Mouse (Mus musculus) heart, embryonic 13.5 days (tissue): Measurements from ENCODE around the gene Hdac7. TPM values are rescaled to one million over a fixed set of nuclear protein-coding genes. Genes with fewer than 3 reads are reported as not detected.

ENCODE experiments used
- ATAC-seq: fragments of 200-750 bp; cut with Nextera tagmentation; 2 replicates; pipeline ENCODE4 v1.8.0; 2017; ENCODE audit warnings: moderate TSS enrichment; ENCODE audit not compliant: insufficient number of reproducible peaks, low FRiP score, low TSS enrichment; ENCODE audit errors: extremely low read depth
- H3K27ac ChIP-seq: fragments of 300-500 bp; sonication (generic); replicated peaks from 2 replicates; pipeline ENCODE4 v1.5.1; 2015; ENCODE audit warnings: moderate library complexity, mild to moderate bottlenecking, inconsistent platforms
- H3K27me3 ChIP-seq: fragments of 300-500 bp; sonication (generic); replicated peaks from 2 replicates; pipeline ENCODE4 v1.6.1; 2015; ENCODE audit warnings: mild to moderate bottlenecking, inconsistent platforms
- H3K36me3 ChIP-seq: fragments of 300-500 bp; sonication (generic); 2 replicates; pipeline ENCODE4 v1.6.1; 2015; ENCODE audit warnings: mild to moderate bottlenecking, inconsistent platforms
- H3K4me1 ChIP-seq: fragments of 300-500 bp; sonication (generic); 2 replicates; pipeline ENCODE4 v1.6.1; 2015; ENCODE audit warnings: inconsistent platforms
- H3K4me2 ChIP-seq: fragments of 300-500 bp; sonication (generic); 2 replicates; pipeline ENCODE4 v1.6.1; 2015; ENCODE audit warnings: inconsistent platforms, mild to moderate bottlenecking, moderate library complexity
- H3K4me3 ChIP-seq: fragments of 300-500 bp; sonication (generic); 2 replicates; pipeline ENCODE4 v1.5.1; 2015; ENCODE audit warnings: moderate library complexity, mild to moderate bottlenecking, inconsistent platforms
- H3K9ac ChIP-seq: fragments of 300-500 bp; sonication (generic); 2 replicates; pipeline ENCODE4 v1.6.1; 2015; ENCODE audit warnings: inconsistent platforms, mild to moderate bottlenecking, moderate library complexity
- H3K9me3 ChIP-seq: fragments of 300-500 bp; sonication (generic); 2 replicates; pipeline ENCODE4 v1.6.1; 2016; ENCODE audit warnings: inconsistent platforms
- WGBS: fragments of 180-500 bp; shearing (Covaris S2); methylation state at CpG from one replicate; pipeline ENCODE4 v1.1.7; 2015; ENCODE audit warnings: mixed read lengths; 5-methylcytosine and 5-hydroxymethylcytosine counted together
- polyA plus RNA-seq: library from polyadenylated mRNA; unstranded; fragments of >200 nt; fragmentation: Nextera tagmentation; extraction: Ambion mirVana; gene quantifications from 2 replicates; pipeline ENCODE4 v1.2.1, GENCODE M21; 2015

The Hdac7 gene
- polyA plus RNA-seq, 1 experiment from 2014 or later = 23.4 TPM

DNA sequence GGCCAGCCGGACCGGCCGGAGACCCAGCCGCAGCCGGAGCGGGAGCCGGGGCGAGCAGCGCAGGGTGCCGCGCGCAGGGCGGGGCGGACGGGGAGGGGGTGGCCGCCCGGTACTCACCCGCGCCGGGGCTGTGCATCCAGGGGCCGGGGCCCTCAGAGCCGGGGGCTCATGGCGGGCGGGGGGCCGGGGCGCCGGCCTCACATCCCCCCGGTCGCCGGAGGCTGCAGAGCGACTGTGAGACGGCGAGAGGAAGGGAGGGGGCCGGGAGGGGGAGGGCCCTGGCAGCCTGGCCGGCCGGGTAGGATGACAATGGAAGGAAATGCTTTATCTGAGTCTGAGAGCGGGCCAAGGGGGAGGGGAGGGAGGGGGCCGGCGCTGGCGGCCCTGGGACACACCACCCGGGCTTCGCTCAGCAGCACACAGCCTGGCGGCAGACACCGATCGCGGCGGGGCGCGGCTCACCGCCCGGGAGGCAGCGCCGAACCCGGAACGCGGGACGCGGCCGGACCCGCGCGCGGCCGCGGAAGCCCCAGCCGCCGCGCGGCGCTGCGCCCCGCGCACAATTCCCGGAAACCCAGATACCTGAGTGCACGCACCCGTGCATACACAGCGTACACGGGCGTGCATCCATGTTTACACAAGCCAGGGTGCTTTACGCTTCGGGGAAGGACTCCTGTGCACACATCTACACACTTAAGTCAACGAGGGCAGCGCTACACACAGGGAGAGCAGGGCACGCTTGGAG lies 12.9 kb downstream of the Hdac7 start:
- peak overlapping the region; percentile 84 for H3K4me2 ChIP-seq
- H3K27ac ChIP-seq = peak overlapping the region; percentile 98
- under 1% methylated on average over 59 of the region's 84 CpGs for WGBS
- H3K4me1 ChIP-seq = peaks cover 62% of the 10 kb centered on the region
- peak; percentile 66 for ATAC-seq
- no peaks in the 10 kb centered on the region for H3K9me3 ChIP-seq
- peak overlapping the region; percentile 100 for H3K9ac ChIP-seq
- H3K27me3 ChIP-seq = peaks cover 3% of the 10 kb centered on the region; the same call in 1 of the 2 replicates
- peak overlapping the region; percentile 88 for H3K4me3 ChIP-seq
- H3K36me3 ChIP-seq = 0 out of 2 replicates have a peak, but pooled peaks cover 5% of the 10 kb centered on the region

DNA sequence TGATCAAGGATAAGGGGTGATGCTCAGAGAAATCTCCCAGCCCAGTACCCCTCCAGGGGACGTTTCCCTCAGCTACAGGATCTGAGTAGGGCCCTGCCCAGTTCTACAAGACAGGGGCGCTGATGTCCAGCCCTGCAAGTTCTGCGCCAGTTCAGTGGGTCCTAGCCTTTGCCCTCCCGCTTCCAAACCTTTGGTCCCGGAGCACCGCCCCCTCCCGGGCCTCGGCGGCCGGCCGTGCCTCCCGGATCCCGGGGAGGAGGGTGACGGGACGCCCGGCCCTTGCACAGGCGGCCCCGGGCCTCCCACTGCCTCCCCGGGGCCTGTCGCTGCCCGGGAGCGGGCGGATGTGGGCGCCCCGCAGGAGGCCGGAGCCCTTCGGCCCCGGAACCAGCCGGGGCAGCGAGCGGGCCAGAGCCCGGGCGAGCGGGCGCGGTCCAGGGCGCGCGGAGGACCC lies 13.5 kb downstream of the Hdac7 start:
- Histone ChIP-seq H3K4me1 (peaks cover 64% of the 10 kb centered on the region), H3K9ac (peak overlapping the region; percentile 100), H3K36me3 (0 out of 2 replicates have a peak, but pooled peaks cover 10% of the 10 kb centered on the region), H3K27me3 (peaks cover 3% of the 10 kb centered on the region; the same call in 1 of the 2 replicates), H3K27ac (peak overlapping the region; percentile 98), H3K9me3 (no peaks in the 10 kb centered on the region), H3K4me2 (peak overlapping the region; percentile 84), H3K4me3 (peak overlapping the region; percentile 88)
- ATAC-seq = peak; percentile 4; the same call in 1 of the 2 replicates
- WGBS = under 1% methylated on average over 35 of the region's 39 CpGs

DNA sequence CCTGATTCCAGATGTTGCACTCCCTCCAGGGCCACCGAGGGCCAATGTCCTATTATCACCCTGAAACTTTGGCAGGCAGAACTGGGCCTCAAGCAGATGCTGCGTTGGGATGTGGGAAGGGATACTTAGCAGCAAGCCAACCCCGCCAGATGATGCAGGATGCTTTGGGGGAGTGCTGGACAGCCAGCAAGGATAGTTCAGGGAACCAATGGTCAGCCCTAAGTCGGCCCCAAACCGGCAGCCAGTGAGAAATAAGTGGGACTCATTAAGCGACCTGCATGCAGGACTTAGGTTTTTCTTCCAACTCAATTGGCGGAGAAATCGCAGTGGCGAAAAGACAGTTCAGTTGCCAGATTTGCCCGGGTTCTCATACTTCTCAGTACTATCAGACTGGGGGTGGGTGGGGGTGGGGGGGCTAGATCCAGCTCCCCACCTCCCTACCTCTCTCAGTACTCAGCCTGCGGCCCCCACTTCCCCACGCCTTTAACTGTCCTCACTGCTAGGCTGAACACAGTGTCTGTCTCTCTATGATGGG lies 14.0 kb downstream of the Hdac7 start:
- ATAC-seq = no peak

DNA sequence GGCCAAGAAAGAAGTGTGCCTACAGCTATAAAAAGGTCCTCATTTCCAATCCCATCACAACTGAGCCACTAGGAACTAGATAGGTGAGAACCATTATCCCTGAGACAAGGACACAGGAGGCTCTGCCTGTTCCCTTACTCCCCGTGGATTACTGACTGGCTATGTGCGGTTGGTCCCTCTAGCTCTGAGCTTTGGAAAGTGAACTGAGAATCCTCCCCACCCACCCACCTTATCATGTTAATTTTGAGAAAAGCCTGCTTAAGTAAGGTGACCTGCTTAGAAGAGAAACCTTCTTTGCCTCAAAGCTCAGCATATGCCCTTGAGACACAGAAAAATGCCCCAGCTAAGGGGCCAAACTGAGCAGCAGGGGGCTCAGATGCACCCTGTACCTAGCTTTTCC lies 14.9 kb downstream of the Hdac7 start:
- Histone ChIP-seq H3K27ac (peak overlapping the region; percentile 98), H3K4me2 (peak overlapping the region; percentile 84), H3K4me1 (peaks cover 77% of the 10 kb centered on the region), H3K9ac (peak overlapping the region; percentile 100), H3K27me3 (peaks cover 3% of the 10 kb centered on the region; the same call in 1 of the 2 replicates), H3K4me3 (peak overlapping the region; percentile 88), H3K9me3 (no peaks in the 10 kb centered on the region), H3K36me3 (0 out of 2 replicates have a peak, but pooled peaks cover 10% of the 10 kb centered on the region)
- no peak for ATAC-seq
- 59% methylated on average over 2 of the region's 2 CpGs for WGBS

More for the DNA sequence above, 14.0 kb downstream of the Hdac7 start:
- Histone ChIP-seq H3K27ac (peak overlapping the region; percentile 98), H3K4me3 (peak overlapping the region; percentile 88), H3K36me3 (0 out of 2 replicates have a peak, but pooled peaks cover 10% of the 10 kb centered on the region), H3K9ac (peak overlapping the region; percentile 100), H3K9me3 (no peaks in the 10 kb centered on the region), H3K4me1 (peaks cover 68% of the 10 kb centered on the region), H3K27me3 (peaks cover 3% of the 10 kb centered on the region; the same call in 1 of the 2 replicates), H3K4me2 (peak overlapping the region; percentile 84)
- WGBS = 19% methylated on average over 12 of the region's 12 CpGs

DNA sequence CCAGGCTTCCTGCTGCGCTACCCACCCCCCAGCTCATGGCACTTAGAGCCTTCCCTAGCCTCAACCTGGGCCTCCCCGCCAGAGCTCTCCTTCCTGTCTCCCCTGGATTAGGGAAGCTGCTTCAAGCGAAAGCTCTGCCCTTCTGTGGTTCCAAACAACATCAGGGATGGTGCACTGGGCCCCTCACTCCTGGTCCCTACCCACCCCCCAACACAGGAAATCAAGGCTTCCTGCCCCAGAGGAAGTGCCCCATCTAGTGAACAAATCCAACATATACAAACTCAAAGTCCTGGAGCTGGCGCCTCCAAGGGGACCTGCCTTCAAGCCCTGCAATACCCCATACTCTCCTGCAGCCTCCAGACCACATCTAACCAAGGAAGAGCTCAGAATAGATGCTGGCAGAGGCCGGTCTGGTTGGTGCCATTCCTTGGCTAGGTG lies 15.4 kb downstream of the Hdac7 start:
- Histone ChIP-seq H3K4me2 (peak overlapping the region; percentile 84), H3K4me3 (peak overlapping the region; percentile 88), H3K9me3 (no peaks in the 10 kb centered on the region), H3K36me3 (peaks cover 15% of the 10 kb centered on the region; the same call in 1 of the 2 replicates), H3K27me3 (peaks cover 3% of the 10 kb centered on the region; the same call in 1 of the 2 replicates), H3K9ac (peak overlapping the region; percentile 100), H3K27ac (peak overlapping the region; percentile 98), H3K4me1 (peaks cover 82% of the 10 kb centered on the region)
- 50% methylated on average over 5 of the region's 5 CpGs for WGBS
- 0 out of 2 replicates have a peak, but pooled peaks have one; percentile 3 for ATAC-seq

DNA sequence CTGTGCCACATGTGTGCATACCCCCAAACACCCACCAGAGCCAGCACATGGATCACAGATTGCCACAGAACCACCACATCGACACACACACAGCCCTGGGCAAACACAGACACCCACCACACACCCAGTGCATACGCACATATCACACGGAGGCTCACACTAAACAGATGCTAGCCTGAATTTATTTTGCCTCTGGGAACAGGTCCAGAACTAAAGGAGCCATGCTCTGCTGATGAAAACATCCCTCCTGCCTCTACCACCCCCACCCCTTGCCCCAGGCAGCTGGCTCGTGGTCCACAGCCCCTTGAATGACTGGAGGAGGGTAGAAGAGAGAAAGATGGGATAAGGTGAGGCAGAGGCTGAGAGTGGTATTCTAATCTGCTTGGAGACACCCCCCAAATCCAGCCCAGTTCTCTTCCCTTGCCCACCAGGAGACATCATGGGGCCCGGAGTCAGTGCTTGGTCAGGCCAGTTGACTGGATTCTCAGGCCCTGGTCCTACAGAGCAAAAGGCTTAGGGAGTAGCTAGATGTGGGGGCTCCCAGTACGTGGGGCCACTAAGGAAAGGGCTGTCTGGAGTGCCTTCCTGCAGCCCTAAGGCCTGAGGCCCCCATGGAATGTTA lies 16.0 kb downstream of the Hdac7 start:
- Histone ChIP-seq H3K4me2 (peak overlapping the region; percentile 84), H3K4me1 (peaks cover 88% of the 10 kb centered on the region), H3K27me3 (no peaks in the 10 kb centered on the region; the same call in 1 of the 2 replicates), H3K9me3 (no peaks in the 10 kb centered on the region), H3K4me3 (peak overlapping the region; percentile 88), H3K36me3 (peaks cover 18% of the 10 kb centered on the region; the same call in 1 of the 2 replicates), H3K9ac (peak overlapping the region; percentile 100), H3K27ac (peak overlapping the region; percentile 98)
- no peak for ATAC-seq
- WGBS = 52% methylated on average over 6 of the region's 6 CpGs

DNA sequence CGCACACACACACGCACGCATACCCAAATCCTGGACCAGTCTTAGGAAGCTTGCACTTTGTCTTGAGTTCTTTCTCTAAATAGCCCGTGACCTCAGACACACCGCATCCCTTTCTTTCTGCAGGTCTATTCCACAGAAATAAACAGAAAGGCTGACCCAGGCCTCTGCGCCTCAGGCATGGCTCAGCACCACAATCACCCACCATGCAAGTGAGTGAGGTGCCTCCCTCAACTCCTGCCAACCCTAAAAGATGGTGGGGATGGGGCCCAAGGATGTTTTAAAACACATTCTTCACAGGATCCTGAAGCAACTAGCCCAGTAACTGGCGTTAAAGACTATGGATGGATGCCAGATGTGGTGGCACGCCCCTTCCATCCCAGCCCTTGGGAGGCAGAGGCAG lies 16.9 kb downstream of the Hdac7 start:
- Histone ChIP-seq H3K4me1 (peaks cover 88% of the 10 kb centered on the region), H3K27me3 (no peaks in the 10 kb centered on the region), H3K27ac (0 out of 2 replicates have a peak overlapping the region, but pooled peaks have one; percentile 12), H3K4me2 (peak overlapping the region; percentile 18; the same call in 1 of the 2 replicates), H3K9me3 (no peaks in the 10 kb centered on the region), H3K36me3 (peaks cover 18% of the 10 kb centered on the region; the same call in 1 of the 2 replicates), H3K9ac (peak overlapping the region; percentile 25; the same call in 1 of the 2 replicates), H3K4me3 (no peak overlapping the region)
- WGBS = 74% methylated on average over 8 of the region's 8 CpGs
- ATAC-seq = no peak

DNA sequence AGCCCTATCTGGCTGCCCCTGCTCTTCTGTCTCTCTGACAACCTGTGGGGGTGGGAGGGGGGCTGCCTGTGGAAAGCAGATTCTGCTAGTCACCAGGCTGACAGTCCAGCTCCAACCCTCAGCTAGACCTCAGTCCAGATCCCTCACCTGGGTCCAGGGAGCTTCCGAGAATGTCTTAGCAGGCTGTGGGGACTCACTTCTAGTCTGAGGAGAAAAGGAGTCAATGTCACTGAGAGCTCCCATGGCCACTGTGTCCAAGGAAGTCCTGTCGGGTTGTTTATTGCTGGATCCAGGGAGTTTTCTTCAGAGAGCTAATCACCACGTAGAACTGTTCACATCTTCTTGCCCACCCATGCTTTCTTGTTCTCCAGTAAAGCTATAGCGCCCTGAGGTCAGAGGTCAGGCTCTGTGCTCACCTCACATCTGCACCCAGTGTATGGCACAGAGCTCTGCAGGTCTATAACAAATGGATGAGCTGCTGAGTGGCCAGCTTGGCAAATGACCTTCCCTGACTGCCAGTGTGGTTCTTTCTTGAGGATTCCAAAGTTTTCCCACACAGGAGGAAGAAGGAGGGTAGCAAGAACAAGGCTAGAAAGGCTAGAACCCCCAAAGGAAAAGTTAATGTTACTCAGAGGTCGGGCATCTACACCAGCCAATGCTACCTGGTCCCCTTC lies 17.6 kb downstream of the Hdac7 start:
- ATAC-seq = no peak
- Histone ChIP-seq H3K9ac (peak overlapping the region; percentile 77; the same call in 1 of the 2 replicates), H3K4me2 (peak overlapping the region; percentile 69), H3K36me3 (peaks cover 18% of the 10 kb centered on the region; the same call in 1 of the 2 replicates), H3K9me3 (no peaks in the 10 kb centered on the region), H3K27me3 (no peaks in the 10 kb centered on the region), H3K27ac (peak overlapping the region; percentile 80), H3K4me1 (peaks cover 88% of the 10 kb centered on the region), H3K4me3 (no peak overlapping the region)
- WGBS = 61% methylated on average over 5 of the region's 5 CpGs

DNA sequence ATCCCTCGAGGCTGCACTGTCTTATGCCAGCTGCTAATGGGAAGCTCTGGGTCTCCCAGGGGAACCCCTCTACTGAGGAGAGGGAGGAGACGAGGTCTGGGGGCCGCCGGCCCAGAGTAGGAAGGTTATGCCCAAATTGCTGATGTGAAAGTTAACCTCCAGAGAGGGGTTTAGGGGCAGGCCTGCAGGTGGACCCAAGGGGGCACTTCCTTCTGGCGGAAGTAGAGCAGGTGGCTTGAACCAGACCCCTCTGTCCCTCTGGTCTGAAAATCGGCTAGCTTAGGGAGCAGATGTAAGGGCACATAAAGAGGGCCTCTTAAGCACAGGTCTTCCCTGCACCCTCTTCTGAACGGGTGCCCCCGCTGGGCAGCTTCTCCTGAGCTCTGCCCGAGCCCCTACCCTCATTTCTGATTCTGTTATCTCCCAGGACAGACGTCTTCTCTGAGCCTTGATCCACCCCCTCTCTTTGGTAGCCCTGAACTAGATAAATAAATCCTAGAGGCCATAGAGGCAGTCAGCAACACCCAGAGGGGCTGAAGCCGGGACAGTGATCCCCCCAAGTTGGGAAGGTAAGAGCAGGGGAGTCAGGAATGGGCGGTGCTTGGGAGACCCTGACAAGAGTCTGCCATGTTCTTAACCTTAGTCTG lies 18.2 kb downstream of the Hdac7 start:
- 38% methylated on average over 12 of the region's 12 CpGs for WGBS
- peak overlapping the region; percentile 77 for H3K9ac ChIP-seq
- peak overlapping the region; percentile 42 for H3K4me3 ChIP-seq
- no peaks in the 10 kb centered on the region for H3K9me3 ChIP-seq
- no peak for ATAC-seq
- peak overlapping the region; percentile 69 for H3K4me2 ChIP-seq
- H3K4me1 ChIP-seq = peaks cover 94% of the 10 kb centered on the region
- H3K36me3 ChIP-seq = peaks cover 18% of the 10 kb centered on the region; the same call in 1 of the 2 replicates
- no peaks in the 10 kb centered on the region for H3K27me3 ChIP-seq
- peak overlapping the region; percentile 80 for H3K27ac ChIP-seq
